Mouse (Mus musculus): ENCODE results near the gene Surf2. TPM values are rescaled to one million over a fixed set of nuclear protein-coding genes. Genes with fewer than 3 reads are reported as not detected.
A peak's percentile ranks its signal among the peaks of the same experiment; 100 is the strongest.

Surf2 gene
- polyA plus RNA-seq, 1 experiment from 2014 or later: 50.5 TPM

DNA sequence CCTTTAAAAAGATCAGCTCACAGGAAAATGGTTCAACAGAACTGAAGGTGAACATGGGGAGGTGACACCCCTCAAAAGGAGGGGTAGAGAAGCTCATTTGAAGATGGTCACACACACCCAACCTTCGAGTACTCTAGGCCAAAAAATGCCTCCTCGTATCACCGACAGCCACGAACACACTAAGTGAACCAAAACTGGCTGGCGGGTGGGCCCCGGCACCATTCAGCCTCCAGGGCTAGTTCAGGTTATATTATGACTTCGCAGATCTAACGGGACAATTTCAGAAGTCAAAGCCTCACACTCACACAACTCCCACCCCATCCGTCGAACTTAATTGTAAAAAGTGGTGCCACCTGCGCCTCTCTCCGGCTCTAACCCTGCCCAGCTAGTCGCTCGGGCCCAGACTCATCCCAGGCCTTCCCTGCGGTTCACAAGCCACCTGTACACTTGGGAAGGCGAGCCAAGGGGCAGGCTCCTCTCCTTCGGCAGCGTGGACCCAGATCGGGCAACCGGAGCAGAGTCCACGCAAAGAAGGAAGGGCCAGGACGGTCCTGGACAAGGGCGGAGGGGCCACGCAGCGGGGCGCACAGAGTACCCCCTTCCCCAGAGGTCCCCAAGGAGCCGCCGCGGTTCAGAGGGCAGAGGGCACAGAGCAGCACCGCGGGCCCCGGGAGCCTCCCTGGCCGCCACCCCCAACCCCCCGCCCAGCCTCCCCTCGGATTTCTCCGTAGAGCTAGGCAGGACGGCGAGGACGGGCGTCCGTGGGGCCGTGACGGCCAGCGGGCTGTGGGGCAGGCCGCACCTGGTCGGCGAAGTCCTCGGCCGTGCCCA is 16.5 kb downstream of the Surf2 start:
- Histone ChIP-seq H3K36me3 (ENCODE audit: inconsistent target) (0 out of 2 replicates have a peak, but pooled peaks cover 5% of the 10 kb centered on the region), H3K4me3 (ENCODE audit: inconsistent target) (peak overlapping the region; percentile 90), H3K27ac (peak overlapping the region; percentile 70), H3K79me2 (ENCODE audit: inconsistent target) (peaks cover 52% of the 10 kb centered on the region)
- 0% methylated on average over 47 of the region's 49 CpGs for WGBS (ENCODE audit: missing documents)

DNA sequence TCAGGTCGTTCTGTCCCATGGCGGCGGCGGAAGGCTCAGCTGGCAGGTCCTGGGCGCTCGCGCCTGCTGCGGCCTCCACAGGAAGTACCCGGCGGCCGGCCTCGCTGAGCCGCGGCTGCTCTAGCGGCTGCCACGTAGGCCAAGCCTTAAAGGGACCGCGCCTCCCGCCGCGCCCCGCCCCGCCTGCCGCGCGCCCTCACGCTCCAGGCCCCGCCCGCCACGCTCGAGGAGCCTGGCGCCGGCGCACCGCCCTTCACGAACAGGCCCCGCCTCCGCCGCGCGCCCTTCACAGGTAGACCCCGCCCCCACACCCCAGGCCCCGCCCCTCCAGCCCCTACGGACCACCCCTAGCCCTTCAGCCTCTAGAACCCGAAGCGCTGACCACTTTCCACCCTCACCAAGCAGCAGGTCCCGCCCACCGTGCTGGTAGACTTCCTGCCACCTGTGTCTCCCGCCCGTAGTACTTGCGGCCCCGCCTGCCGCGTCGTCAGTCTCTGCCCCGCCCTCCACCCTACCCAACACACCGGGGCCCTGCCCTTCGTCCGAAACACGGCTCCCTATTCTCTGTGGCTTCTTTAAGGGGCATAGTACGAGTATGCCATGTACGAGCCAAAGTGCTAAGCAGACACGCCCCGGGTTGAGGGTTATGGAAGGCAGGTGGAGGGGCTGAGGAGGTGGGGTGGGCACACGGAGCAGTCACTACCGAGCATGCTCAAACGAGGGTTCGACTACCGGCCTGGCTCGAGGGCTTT is 17.3 kb downstream of the Surf2 start, which contains the start of the genes Surf4 and Stkld1:
Surf4 (minus strand) TSS at position 625 of the 752 bp plus-strand sequence.
Stkld1 (plus strand) TSS at position 744 of the 752 bp plus-strand sequence.
- 3% methylated on average over 67 of the region's 70 CpGs for WGBS (ENCODE audit: missing documents)

DNA sequence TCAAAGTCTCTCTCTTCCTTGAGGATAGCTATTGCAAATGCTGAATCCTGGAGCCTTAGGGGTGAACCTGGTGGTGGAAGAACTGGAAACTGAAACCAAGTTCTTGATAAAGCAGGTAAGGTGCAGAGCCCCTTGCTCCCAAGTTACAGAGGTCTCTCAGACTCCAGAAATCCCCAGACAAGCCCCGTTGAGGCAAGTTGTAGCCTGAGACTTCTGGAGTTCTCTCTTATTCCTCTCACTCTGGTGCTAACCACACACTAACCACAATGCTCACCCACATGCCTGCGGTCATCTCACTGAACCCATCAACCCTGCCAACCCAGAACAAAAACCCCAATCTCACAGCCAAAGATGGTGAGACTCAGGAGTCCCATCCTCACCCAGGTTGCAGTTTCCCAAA is 19.1 kb downstream of the Surf2 start:
- H3K4me3 ChIP-seq (ENCODE audit: inconsistent target): no peak overlapping the region
- WGBS (ENCODE audit: missing documents): 18% methylated on average over 2 of the region's 2 CpGs

More for the DNA sequence above, 17.3 kb downstream of the Surf2 start, which contains the start of the genes Surf4 and Stkld1:
- Histone ChIP-seq H3K27ac (peak within 1 kb of the TSS; percentile 70), H3K4me3 (ENCODE audit: inconsistent target) (peak within 1 kb of the TSS; percentile 90), H3K36me3 (ENCODE audit: inconsistent target) (0 out of 2 replicates have a peak, but pooled peaks cover 5% of the 10 kb centered on the region), H3K79me2 (ENCODE audit: inconsistent target) (peaks cover 44% of the 10 kb centered on the region)

DNA sequence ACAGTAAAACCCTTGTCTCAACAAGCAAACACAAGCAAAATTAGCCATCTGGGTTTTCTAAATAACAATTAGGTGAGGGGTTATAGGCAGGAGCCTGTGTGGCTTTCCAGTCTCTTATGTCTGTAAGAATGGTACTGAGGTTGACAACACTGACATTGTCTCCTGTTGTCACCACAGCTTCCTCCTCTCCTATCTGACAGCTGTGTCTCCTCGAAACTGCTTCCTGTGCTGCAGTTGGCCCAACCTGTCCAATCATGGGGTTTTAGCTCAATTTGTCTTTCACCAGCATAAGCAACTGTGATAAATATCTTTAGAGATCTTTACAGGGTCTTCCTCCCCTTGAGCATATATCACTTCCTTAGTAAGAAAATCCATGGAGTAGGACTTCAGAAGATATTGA is 20.3 kb downstream of the Surf2 start:
- 14% methylated on average over 1 of the region's 1 CpGs for WGBS (ENCODE audit: missing documents)
- Histone ChIP-seq H3K79me2 (ENCODE audit: inconsistent target) (peaks cover 15% of the 10 kb centered on the region), H3K4me3 (ENCODE audit: inconsistent target) (no peak overlapping the region), H3K27ac (no peak overlapping the region), H3K36me3 (ENCODE audit: inconsistent target) (no peaks in the 10 kb centered on the region)

More for the DNA sequence above, 19.1 kb downstream of the Surf2 start:
- Histone ChIP-seq H3K27ac (no peak overlapping the region), H3K36me3 (ENCODE audit: inconsistent target) (no peaks in the 10 kb centered on the region), H3K79me2 (ENCODE audit: inconsistent target) (peaks cover 26% of the 10 kb centered on the region)

DNA sequence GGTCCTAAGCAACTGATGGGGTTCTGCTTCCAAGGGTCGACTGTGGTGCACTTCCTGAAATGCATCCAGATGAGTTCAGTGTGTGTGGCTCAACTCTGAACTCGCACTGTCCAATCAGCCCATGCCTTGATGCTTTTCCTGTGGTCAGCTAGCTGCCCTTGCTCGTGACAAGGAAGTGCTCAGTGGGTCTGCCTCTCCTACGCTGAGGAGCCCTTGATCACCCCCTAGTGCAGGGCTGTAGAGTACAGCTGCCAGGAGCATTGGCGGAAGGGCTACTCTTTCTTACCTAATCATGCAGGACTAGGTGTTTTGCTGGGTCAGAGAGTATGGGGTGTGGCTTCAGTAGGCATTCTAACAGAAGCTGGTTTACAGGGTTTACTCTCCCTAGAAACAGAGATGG is 25.4 kb downstream of the Surf2 start:
- Histone ChIP-seq H3K27ac (peak overlapping the region; percentile 25), H3K79me2 (ENCODE audit: inconsistent target) (no peaks in the 10 kb centered on the region), H3K4me3 (ENCODE audit: inconsistent target) (no peak overlapping the region), H3K36me3 (ENCODE audit: inconsistent target) (no peaks in the 10 kb centered on the region)
- 8% methylated on average over 5 of the region's 5 CpGs for whole genome bisulfite sequencing (ENCODE audit: missing documents)

DNA sequence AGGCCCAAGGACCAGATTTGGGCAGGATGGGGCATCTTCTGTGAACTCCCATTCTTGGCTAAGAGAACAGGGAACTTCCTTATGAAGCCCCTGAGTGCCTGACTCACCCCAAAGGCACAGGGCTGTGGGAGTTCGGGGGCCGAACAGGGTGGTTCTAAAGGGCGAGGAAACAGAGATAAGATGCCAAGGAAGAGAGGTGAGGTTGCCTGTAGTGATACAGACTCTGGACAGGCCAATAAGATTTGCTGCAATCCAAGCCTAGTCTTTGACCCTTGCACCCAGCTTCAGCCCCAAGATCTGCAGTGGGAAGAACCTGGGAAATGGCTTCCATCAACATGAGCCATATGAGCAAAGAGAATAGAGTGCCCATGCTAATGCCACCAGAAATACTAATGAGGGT is 27.1 kb downstream of the Surf2 start:
- H3K79me2 ChIP-seq (ENCODE audit: inconsistent target): no peaks in the 10 kb centered on the region
- no peak overlapping the region for H3K27ac ChIP-seq
- no peaks in the 10 kb centered on the region for H3K36me3 ChIP-seq (ENCODE audit: inconsistent target)
- H3K4me3 ChIP-seq (ENCODE audit: inconsistent target): no peak overlapping the region
- WGBS (ENCODE audit: missing documents): 76% methylated on average over 3 of the region's 3 CpGs

DNA sequence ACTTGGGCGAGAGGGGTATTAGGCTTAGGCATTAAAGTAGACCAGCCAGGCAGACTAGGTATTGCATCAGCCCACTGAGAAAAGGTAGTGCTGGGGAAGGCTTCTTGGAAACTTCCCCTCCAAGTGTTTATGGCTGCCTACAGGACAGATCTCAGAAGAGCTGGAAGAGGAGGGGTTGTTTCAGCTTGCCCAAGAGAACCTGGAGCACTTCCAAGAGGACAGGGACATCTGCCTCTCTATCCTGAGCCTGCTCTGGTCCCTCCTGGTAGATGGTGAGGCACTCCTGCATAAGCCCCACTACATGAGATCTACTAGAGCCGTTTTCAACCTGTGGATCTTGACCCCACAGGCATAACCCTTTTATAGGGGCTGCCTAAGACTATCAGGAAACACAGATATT is 34.2 kb downstream of the Surf2 start:
- 100% methylated on average over 2 of the region's 2 CpGs for WGBS (ENCODE audit: missing documents)
- no peaks in the 10 kb centered on the region for H3K79me2 ChIP-seq (ENCODE audit: inconsistent target)
- no peak overlapping the region for H3K27ac ChIP-seq
- H3K36me3 ChIP-seq (ENCODE audit: inconsistent target): peaks cover 40% of the 10 kb centered on the region
- H3K4me3 ChIP-seq (ENCODE audit: inconsistent target): no peak overlapping the region

DNA sequence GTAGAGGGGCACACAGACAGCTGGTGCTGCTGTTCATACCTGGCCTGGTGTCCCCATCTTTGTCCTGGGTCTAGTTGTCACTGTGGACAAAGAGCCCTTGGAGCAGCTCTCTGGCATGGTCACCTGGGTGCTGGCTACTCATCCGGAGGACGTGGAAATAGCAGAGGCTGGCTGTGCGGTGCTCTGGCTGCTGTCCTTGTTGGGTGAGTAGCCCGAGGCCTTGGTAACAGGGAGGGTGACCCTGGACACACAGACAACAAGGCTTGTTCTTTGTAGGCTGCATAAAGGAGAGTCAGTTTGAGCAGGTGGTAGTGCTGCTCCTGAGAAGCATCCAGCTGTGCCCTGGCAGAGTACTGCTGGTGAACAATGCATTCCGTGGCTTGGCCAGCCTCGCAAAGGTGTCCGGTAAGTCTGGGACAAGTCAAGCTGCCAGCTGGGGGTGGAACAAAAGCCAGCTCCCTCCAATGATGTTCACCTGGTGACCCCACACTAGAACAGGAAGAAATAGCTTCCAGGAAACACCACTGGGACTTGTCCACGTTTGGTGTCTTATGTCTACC is 35.3 kb downstream of the Surf2 start:
- WGBS (ENCODE audit: missing documents): 94% methylated on average over 8 of the region's 8 CpGs
- Histone ChIP-seq H3K27ac (no peak overlapping the region), H3K36me3 (ENCODE audit: inconsistent target) (peaks cover 50% of the 10 kb centered on the region), H3K4me3 (ENCODE audit: inconsistent target) (no peak overlapping the region), H3K79me2 (ENCODE audit: inconsistent target) (no peaks in the 10 kb centered on the region)

DNA sequence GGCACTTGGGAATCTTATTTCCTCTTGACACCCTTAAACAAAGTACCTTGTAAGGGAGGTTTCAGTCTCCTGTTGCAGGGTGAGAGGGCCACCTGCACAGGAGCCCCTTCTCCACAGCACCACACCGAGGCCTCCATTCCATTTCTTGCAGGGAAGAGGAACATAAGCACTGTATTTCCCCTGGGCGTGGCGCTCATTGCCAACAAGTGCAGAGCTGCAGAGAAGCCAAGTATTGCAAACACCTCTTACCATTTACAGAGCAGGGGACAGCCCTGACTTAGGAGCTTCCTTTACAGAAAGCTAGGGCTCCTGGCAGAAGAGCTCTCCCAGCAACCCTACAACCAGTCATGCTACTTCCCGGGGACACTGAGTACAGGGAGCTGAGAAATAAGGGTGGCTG is 36.0 kb downstream of the Surf2 start:
- no peak overlapping the region for H3K27ac ChIP-seq
- H3K4me3 ChIP-seq (ENCODE audit: inconsistent target): no peak overlapping the region
- peaks cover 58% of the 10 kb centered on the region for H3K36me3 ChIP-seq (ENCODE audit: inconsistent target)
- 91% methylated on average over 4 of the region's 4 CpGs for WGBS (ENCODE audit: missing documents)
- H3K79me2 ChIP-seq (ENCODE audit: inconsistent target): no peaks in the 10 kb centered on the region

DNA sequence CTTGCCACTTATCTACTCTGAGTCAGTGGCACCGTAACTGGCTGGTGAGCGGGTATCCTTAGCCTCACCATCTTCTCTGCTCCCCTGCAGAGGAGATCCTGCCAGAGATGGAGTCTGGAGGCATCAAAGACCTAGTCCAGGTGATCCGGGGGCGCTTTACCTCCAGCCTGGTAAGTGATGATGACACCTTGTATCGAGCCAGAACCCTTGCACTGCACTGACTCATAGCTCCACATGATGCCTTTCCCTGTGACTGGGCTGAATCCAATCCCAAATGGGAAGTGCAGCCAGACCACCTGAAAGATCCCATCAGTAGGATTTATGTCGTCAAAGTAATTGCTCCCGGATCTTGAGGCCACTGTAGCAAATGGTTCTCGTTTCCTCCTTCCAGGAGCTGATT is 36.7 kb downstream of the Surf2 start:
- peaks cover 65% of the 10 kb centered on the region for H3K36me3 ChIP-seq (ENCODE audit: inconsistent target)
- 90% methylated on average over 8 of the region's 8 CpGs for WGBS (ENCODE audit: missing documents)
- H3K4me3 ChIP-seq (ENCODE audit: inconsistent target): no peak overlapping the region
- H3K27ac ChIP-seq: no peak overlapping the region
- H3K79me2 ChIP-seq (ENCODE audit: inconsistent target): no peaks in the 10 kb centered on the region

DNA sequence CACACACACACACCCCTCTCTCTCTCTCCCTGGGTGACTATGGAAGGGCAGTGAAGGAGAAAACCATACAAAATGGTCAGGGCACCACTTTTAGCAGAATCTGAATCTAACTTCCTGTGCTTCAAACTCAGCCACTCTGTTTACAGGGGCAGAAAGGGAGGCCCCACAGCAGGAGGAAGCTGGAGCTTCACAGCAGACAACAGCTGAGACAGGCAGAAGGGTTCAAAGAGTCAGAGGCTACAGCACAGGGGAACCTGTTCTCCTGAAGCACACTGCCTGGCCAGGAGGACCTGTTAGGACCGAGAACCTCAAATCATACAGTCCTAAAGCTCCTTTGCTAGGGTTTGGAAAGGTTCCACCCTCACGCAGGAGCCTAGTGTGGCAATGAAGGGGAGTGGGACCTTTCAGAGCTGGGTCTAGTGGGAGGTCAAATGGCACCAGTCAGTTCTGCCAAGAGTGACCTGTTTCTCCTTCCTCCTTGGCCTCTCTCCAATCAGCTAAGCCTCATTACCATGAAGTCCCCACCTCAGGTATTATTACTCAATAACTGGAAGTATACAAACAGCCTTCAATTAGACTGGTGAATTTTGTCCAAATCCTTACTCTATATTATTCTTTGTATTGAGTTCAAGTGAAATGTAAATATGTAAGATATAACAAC is 38.7 kb downstream of the Surf2 start:
- 100% methylated on average over 2 of the region's 2 CpGs for WGBS (ENCODE audit: missing documents)
- Histone ChIP-seq H3K4me3 (ENCODE audit: inconsistent target) (no peak overlapping the region), H3K27ac (no peak overlapping the region), H3K79me2 (ENCODE audit: inconsistent target) (no peaks in the 10 kb centered on the region), H3K36me3 (ENCODE audit: inconsistent target) (peaks cover 79% of the 10 kb centered on the region)

DNA sequence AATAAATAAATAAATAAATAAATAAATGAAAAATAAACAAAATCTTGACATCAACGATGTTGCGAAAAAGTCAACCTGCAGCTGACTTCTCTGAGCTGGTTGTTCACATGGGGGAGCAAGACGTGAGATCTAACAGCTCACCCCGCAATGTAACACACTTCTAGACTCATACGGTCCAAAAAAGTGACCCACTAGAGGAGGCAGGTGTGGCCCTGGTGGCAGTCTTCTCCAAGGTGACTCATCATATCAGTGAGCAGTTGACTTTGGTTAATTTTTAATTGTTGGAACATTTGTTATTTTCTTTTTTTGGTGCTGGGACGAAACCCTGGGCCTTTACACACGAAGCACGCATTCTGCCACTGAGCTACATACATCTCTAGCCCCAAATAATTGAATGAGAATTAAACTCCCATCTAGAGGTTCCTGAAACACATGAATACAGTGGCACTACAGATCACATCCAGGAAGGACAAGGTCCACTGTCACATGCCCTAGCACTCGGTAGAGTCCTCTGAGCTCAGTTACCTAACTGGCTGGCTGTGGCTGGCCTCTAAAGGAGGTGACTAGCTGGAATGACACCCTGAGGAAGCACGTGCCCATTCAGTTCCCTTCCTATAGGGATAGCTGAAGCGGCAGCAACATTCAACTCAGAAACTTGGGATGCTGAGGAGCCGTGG is 40.8 kb downstream of the Surf2 start:
- 95% methylated on average over 12 of the region's 12 CpGs for WGBS (ENCODE audit: missing documents)
- Histone ChIP-seq H3K27ac (no peak overlapping the region), H3K4me3 (ENCODE audit: inconsistent target) (no peak overlapping the region), H3K36me3 (ENCODE audit: inconsistent target) (peaks cover 82% of the 10 kb centered on the region), H3K79me2 (ENCODE audit: inconsistent target) (peaks cover 17% of the 10 kb centered on the region)

DNA sequence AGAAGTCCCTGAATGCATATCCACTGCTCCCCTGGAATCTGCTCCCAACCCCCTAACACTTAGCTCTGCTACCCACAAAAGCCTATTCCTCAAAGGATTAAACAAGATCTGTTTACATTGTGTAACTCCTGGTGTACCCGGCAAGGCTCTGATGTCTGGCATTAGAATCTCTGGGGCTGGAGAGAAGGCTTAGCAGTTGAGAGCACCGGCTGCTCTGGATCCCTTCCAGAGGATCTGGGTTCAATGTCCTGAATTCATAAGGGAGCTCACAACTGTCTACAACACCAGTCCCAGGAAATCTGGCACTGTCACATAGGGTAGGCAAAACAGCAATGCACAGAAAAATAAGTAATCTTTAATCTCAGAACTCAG is 41.3 kb downstream of the Surf2 start:
- Histone ChIP-seq H3K36me3 (ENCODE audit: inconsistent target) (peaks cover 77% of the 10 kb centered on the region), H3K79me2 (ENCODE audit: inconsistent target) (peaks cover 22% of the 10 kb centered on the region), H3K4me3 (ENCODE audit: inconsistent target) (no peak overlapping the region), H3K27ac (no peak overlapping the region)
- WGBS (ENCODE audit: missing documents): 96% methylated on average over 2 of the region's 2 CpGs

DNA sequence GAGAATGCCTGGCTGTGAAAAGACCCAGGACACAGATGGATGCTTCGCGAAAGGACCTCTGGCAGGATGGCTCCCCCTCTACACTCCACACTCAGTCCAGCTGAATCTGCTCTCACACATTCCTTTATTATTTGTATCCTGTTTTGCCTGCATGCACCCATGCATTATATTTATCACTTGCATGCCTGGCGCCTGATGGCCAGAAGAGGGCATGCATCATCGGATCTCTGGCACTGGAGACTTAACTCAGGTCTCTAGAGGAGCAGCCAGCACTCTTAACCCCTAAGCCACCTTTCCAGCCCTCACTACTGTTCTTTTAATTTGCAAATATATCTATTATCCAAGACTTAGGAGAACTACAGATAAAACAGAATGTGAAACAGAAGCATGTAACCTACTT is 44.6 kb downstream of the Surf2 start:
- no peak overlapping the region for H3K4me3 ChIP-seq (ENCODE audit: inconsistent target)
- WGBS (ENCODE audit: missing documents): 83% methylated on average over 4 of the region's 4 CpGs
- no peak overlapping the region for H3K27ac ChIP-seq
- H3K36me3 ChIP-seq (ENCODE audit: inconsistent target): peaks cover 46% of the 10 kb centered on the region
- peaks cover 39% of the 10 kb centered on the region for H3K79me2 ChIP-seq (ENCODE audit: inconsistent target)

Data from macrophage (primary cell).